Mouse (Mus musculus) ES-Bruce4 (cell line): ENCODE results near the gene Rfx5.
"Not testable (repeated sequence)": the region's sequence is repeated elsewhere in the genome, so short reads cannot be mapped to it uniquely, and the experiment has no call there.

Experiments used
- CTCF ChIP-seq: IDR thresholded peaks from one replicate; pipeline ENCODE4 v1.8.1; 2011; ENCODE audit warnings: low read depth, low read length
- EP300 ChIP-seq: IDR thresholded peaks from 2 replicates; pipeline ENCODE4 v1.6.1; 2011; ENCODE audit warnings: low read depth, low read length; ENCODE audit not compliant: insufficient read depth
- POLR2A ChIP-seq: IDR thresholded peaks from one replicate; pipeline ENCODE4 v1.8.1; 2011; ENCODE audit warnings: low read length; ENCODE audit not compliant: insufficient read depth

DNA sequence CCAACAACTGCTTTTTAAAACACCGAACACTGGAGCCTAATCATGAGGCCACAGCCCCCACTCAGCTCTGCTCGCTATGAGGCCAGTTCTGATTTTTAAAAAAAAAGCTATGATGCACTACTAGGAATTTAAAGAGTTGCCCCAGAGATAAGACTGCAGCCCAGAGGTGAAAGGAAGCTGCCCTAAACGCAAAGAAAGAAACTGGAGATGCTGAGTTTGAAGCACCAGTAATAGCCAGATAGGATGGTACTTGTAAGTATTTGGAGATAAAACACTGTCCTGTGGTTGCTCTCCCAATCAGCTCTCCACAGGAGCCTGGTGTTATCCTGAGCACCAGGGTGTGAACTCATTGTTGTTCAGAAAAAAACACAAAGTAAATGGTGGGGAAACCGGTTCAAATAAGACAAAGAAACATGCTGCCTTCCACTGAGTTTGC, 27.6 kb upstream of the Rfx5 start:
- TF ChIP-seq CTCF, EP300, POLR2A: not testable (repeated sequence)
